ENCODE assay signal across 8 mouse cellular contexts in the genomic region with DNA sequence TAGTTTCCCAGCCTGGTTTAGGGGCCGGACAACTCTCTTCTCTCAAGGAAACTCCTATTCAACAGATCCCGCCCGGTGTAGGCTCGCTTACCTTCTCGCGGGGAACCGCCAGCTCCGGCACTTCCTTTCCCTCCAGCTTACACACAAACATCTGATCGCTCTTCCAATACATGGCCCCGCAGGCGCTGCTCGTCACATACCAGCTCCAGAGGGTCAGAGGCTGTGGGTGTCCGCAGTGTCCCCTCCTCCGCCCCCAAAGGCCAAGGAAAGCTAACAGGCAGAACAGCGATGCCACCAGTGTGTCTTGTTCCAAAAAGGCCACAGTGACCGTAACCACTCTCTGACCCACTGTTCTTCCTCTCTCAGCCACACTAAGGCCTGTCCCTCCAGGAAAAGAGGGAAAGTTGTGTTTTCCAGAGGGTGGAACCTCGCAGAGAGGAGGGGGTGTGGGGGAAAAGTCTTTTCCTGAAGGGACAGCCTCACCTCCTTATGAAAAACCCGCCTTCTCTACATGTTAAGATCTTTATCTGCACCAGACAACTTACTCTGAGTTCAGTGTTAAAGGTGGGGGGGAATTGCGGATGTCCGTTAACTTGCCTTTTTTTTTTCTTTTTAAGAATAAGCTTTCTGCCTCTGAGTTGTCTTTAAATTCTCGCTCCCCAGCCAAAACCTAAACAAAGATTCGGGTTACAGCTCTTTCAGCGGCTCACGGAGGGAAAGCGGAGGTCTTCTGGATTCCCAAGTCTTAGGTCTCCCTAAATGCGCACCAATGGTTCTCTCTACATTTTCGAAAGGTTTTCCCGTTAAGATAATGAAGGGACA. TPM values are rescaled to one million over a fixed set of nuclear protein-coding genes. Genes with fewer than 3 reads are reported as not detected.
DNase-seq lines count a peak whose midpoint lies in the region; ATAC-seq and TF ChIP-seq lines count a peak whose summit lies in the region.

A gene (minus strand): TSS at position 479 of the 822 bp plus-strand sequence.

- WGBS in heart, embryonic 12.5 days: 1% methylated on average over 28 of the region's 28 CpGs
- WGBS in kidney, postnatal 0 days: 2% methylated on average over 28 of the region's 28 CpGs

- no peaks in the 10 kb centered on the region for H3K9me3 ChIP-seq in heart, embryonic 12.5 days (replicated peaks)
- H3K9me3 ChIP-seq in kidney, postnatal 0 days (replicated peaks; ENCODE audit: low read length): no peaks in the 10 kb centered on the region

- ATAC-seq in heart, embryonic 12.5 days (ENCODE audit: insufficient number of reproducible peaks, low FRiP score): no peak
- no peak for ATAC-seq in kidney, postnatal 0 days (replicated peaks; ENCODE audit: low FRiP score, low read depth)

- H3K27me3 ChIP-seq in heart, embryonic 12.5 days (replicated peaks): peaks cover 68% of the 10 kb centered on the region
- H3K27me3 ChIP-seq in kidney, postnatal 0 days (ENCODE audit: insufficient read depth, low read length): peaks cover 81% of the 10 kb centered on the region

- H3K9ac ChIP-seq in heart, embryonic 12.5 days: no peak within 1 kb of the TSS
- no peak within 1 kb of the TSS for H3K9ac ChIP-seq in kidney, postnatal 0 days (ENCODE audit: low read depth, low read length)

- no peak for TF ChIP-seq POLR2A in brain, embryonic 14.5 days (IDR thresholded peaks at IDR 0.05; ENCODE audit: borderline replicate concordance, extremely low read depth, insufficient read depth, insufficient read length, poor library complexity, severe bottlenecking)

- H3K4me1 ChIP-seq in heart, embryonic 12.5 days (replicated peaks): peaks cover 27% of the 10 kb centered on the region
- peaks cover 13% of the 10 kb centered on the region; the same call in 1 of the 2 replicates for H3K4me1 ChIP-seq in kidney, postnatal 0 days (replicated peaks; ENCODE audit: insufficient read depth, low read length)

- peak; percentile 42 for DNase-seq in kidney, adult 18-20 months
- DNase-seq in kidney, postnatal 25 days: no peak
- DNase-seq in brain, embryonic 14.5 days (ENCODE audit: low read depth): peak; percentile 77
- DNase-seq in kidney, postnatal 0 days (ENCODE audit: low spot score): peak; percentile 73
- peak; percentile 74 for DNase-seq in retina, postnatal 1 day
- no peak for DNase-seq in urinary bladder, postnatal 10 days (ENCODE audit: low spot score)
- no peak for DNase-seq in natural killer cell, adult 2 months (ENCODE audit: low spot score in 2 of 2)

- TF ChIP-seq CTCF in brain, embryonic 14.5 days (IDR thresholded peaks at IDR 0.05; ENCODE audit: borderline replicate concordance, extremely low read depth, insufficient read depth, insufficient read length): no peak
- TF ChIP-seq CTCF in kidney, postnatal 0 days (IDR thresholded peaks at IDR 0.05; ENCODE audit: low read depth): no peak

- no peaks in the 10 kb centered on the region for H3K36me3 ChIP-seq in heart, embryonic 12.5 days
- H3K36me3 ChIP-seq in kidney, postnatal 0 days (ENCODE audit: insufficient read depth, low read length): no peaks in the 10 kb centered on the region

- no peak within 1 kb of the TSS for H3K27ac ChIP-seq in heart, embryonic 12.5 days (ENCODE audit: poor library complexity, severe bottlenecking)
- H3K27ac ChIP-seq in kidney, postnatal 0 days: no peak within 1 kb of the TSS

- H3K4me3 ChIP-seq in heart, embryonic 12.5 days: peak within 1 kb of the TSS; percentile 32
- H3K4me3 ChIP-seq in kidney, postnatal 0 days (replicated peaks; ENCODE audit: low read depth, low read length): peak within 1 kb of the TSS; percentile 8; the same call in 1 of the 2 replicates

- H3K4me2 ChIP-seq in heart, embryonic 12.5 days: peak within 1 kb of the TSS; percentile 63
- peak within 1 kb of the TSS; percentile 32 for H3K4me2 ChIP-seq in kidney, postnatal 0 days (ENCODE audit: low read length)

RNA-seq across cellular contexts. Expression of the gene that starts here (rescaled TPM):
- polyA plus RNA-seq in brain, embryonic 14.5 days (2012; rRNA removed): 11.7 and 28.4 TPM in 2 replicates
- polyA plus RNA-seq in heart, embryonic 12.5 days (2016; fragmentation: Nextera tagmentation; extraction: Ambion mirVana): 0.17 TPM in 1 of 2 replicates, not detected in the other
- not detected in 2 replicates for polyA plus RNA-seq in kidney, postnatal 0 days (2015; fragmentation: Nextera tagmentation; extraction: Ambion mirVana)

Comparison
In these comparisons a context has a peak if more than half of its experiments do, and no peak if none do; other contexts are left out.
1. RNA of the gene that starts here (polyA plus RNA-seq): 11.7 to 28.4 TPM in brain, embryonic 14.5 days; 0.17 TPM in heart, embryonic 12.5 days and not detected in kidney, postnatal 0 days; every median in the first group is over 10 times any median in the second.
2. DNase-seq: peak in kidney, adult 18-20 months (single experiment), brain, embryonic 14.5 days (single experiment) and retina, postnatal 1 day (single experiment); none in kidney, postnatal 25 days (0 of 2), urinary bladder, postnatal 10 days (single experiment) and natural killer cell, adult 2 months (0 of 2).
3. Peak in DNase-seq, H3K4me3 ChIP-seq and H3K4me2 ChIP-seq in kidney, postnatal 0 days; RNA of the gene not detected or under 1 TPM.